Mouse (Mus musculus) embryonic facial prominence, embryonic 14.5 days (tissue): Measurements from ENCODE around the gene Nelfb. TPM values are rescaled to one million over a fixed set of nuclear protein-coding genes. Genes with fewer than 3 reads are reported as not detected.
A peak's percentile ranks its signal among the peaks of the same experiment; 100 is the strongest.

Experiments
- ATAC-seq: fragments of 200-750 bp; cut with Nextera tagmentation; 2 replicates; pipeline ENCODE4 v1.8.0; 2017; ENCODE audit warnings: low read depth, moderate number of reproducible peaks, moderate TSS enrichment
- DNase-seq: peaks from one replicate; pipeline ENCODE4 v3.0.0-alpha.2; 2015; ENCODE audit warnings: low spot score
- H3K27ac ChIP-seq: fragments of 300-500 bp; sonication (generic); replicated peaks from 2 replicates; pipeline ENCODE4 v1.5.1; 2014; ENCODE audit warnings: low read depth, mild to moderate bottlenecking, low read length, moderate library complexity
- H3K27me3 ChIP-seq: fragments of 300-500 bp; sonication (generic); replicated peaks from 2 replicates; pipeline ENCODE4 v1.6.1; 2014; ENCODE audit warnings: low read length; ENCODE audit not compliant: control insufficient read depth, insufficient read depth
- H3K36me3 ChIP-seq: fragments of 300-500 bp; sonication (generic); 2 replicates; pipeline ENCODE4 v1.6.1; 2014; ENCODE audit warnings: low read length, mixed read lengths; ENCODE audit not compliant: control insufficient read depth, insufficient read depth
- H3K4me1 ChIP-seq: fragments of 300-500 bp; sonication (generic); 2 replicates; pipeline ENCODE4 v1.6.1; 2014; ENCODE audit warnings: antibody characterized with exemption, low read length; ENCODE audit not compliant: control insufficient read depth, insufficient read depth
- H3K4me2 ChIP-seq: fragments of 300-500 bp; sonication (generic); 2 replicates; pipeline ENCODE4 v1.6.1; 2014; ENCODE audit warnings: low read depth, mild to moderate bottlenecking, low read length, moderate library complexity, mixed read lengths
- H3K4me3 ChIP-seq: fragments of 300-500 bp; sonication (generic); 2 replicates; pipeline ENCODE4 v1.5.1; 2014; ENCODE audit warnings: low read depth, mild to moderate bottlenecking, low read length
- H3K9ac ChIP-seq: fragments of 300-500 bp; sonication (generic); 2 replicates; pipeline ENCODE4 v1.6.1; 2014; ENCODE audit warnings: low read depth, mild to moderate bottlenecking, low read length, moderate library complexity, mixed read lengths
- H3K9me3 ChIP-seq: fragments of 300-500 bp; sonication (generic); 2 replicates; pipeline ENCODE4 v1.6.1; 2016; ENCODE audit warnings: low read length; ENCODE audit not compliant: control insufficient read depth
- WGBS: fragments of 180-500 bp; shearing (Covaris S2); extraction: QIAGEN DNeasy Blood & Tissue Kit; methylation state at CpG from one replicate; pipeline ENCODE4 v1.1.7; 2014; 5-methylcytosine and 5-hydroxymethylcytosine counted together
- polyA plus RNA-seq: library from polyadenylated mRNA; unstranded; fragments of >200 nt; fragmentation: Nextera tagmentation; extraction: Ambion mirVana; gene quantifications from 2 replicates; pipeline ENCODE4 v1.2.1, GENCODE M21; 2014

The Nelfb gene
- polyA plus RNA-seq, 1 experiment from 2014 or later = 76.8 TPM

DNA sequence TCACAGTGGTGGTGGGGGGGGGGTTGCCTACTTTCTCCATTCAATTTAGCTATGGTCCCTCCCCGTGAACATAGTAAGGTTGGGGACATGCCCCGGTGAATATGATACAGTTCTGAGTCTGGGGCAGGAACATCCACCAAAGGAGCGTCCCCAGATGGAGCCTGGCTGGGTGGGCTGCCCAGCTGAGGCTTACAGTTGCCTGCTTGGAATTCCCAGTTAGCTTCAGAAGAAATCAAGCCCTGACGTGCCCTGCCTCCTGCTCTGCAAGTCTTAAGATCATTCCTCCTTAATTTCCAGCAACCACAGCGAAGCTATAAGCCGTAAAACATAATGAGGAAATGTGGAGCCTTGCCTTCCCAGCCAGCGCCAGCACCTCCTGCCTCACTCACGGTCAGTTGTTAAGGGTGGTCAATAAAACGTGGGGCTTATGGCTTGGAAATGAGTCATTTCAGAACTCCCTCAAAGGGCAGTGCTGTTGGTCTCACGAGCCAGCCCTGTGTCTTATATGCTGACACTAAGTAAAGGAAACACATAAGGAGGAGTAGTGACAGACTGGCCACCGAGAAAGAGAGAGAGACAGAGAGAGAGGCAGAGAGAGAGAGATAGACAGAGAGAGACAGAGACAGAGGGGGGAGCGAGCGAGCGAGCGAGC lies 31.6 kb downstream of the Nelfb start:
- Histone ChIP-seq H3K9ac (no peak overlapping the region), H3K27me3 (peaks cover 69% of the 10 kb centered on the region), H3K27ac (peak overlapping the region; percentile 13; the same call in 1 of the 2 replicates), H3K4me1 (peaks cover 20% of the 10 kb centered on the region), H3K9me3 (no peaks in the 10 kb centered on the region), H3K4me3 (peak overlapping the region; percentile 57), H3K4me2 (peak overlapping the region; percentile 85), H3K36me3 (no peaks in the 10 kb centered on the region)
- WGBS = 47% methylated on average over 15 of the region's 15 CpGs
- ATAC-seq (no peak), DNase-seq (no peak)

DNA sequence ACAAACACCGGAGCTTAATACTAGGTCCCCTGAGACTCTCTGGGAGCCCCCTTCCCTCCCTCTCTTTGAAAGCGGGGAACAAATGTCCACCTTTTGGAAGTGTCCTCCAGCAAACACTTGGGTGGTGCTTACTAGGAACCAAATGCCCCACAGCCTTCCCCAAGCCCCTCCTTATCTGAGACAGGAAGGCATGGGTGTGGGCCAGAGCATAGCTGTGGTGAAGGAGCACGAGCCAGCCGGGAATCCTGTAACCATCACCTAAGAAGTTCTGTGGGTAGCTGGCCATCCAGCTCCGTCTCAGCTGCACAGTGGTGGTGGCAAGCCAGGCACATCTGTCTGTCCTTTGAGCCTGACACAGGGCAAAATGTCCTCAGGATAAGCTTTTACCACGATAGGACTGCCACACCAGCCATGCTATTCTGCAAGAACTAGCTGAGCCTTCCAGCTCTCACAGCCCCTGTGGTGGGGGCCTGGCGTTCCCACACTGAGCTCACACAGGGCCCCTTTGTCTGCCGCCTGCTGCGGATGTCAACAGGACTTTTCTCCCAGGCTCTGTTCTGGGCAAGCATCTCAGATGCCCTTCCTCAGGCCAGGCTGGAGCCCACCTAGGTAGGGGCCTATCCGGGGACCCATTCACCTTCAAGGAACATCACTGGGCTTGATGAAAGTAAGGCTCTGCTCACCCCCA lies 32.9 kb downstream of the Nelfb start:
- 12% methylated on average over 10 of the region's 10 CpGs for WGBS
- Histone ChIP-seq H3K4me2 (peak overlapping the region; percentile 25), H3K27ac (peak overlapping the region; percentile 58), H3K27me3 (peaks cover 57% of the 10 kb centered on the region), H3K4me3 (no peak overlapping the region), H3K9me3 (no peaks in the 10 kb centered on the region), H3K36me3 (no peaks in the 10 kb centered on the region), H3K4me1 (peaks cover 20% of the 10 kb centered on the region), H3K9ac (0 out of 2 replicates have a peak overlapping the region, but pooled peaks have one; percentile 28)
- ATAC-seq = no peak
- no peak for DNase-seq

DNA sequence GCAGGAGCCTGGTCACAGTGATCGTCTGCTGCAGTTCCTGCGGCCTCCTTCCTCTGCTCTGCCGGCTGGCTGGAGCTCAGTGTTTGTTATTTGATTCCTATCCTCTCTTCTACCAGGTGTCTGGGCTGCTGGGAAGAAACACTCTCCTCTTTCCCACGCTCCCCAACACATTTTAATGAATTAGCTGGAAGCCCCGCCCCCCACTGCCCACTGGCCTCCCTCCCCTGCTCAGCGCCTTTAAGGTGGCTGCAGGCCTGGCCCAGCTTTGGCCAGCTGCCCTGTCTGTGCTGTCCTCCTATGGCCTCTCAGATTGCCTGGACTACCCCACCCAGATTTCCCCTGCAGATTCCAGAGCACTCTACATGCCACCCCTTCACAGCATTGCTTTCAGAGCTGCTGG lies 33.6 kb downstream of the Nelfb start:
- no peak for ATAC-seq

DNA sequence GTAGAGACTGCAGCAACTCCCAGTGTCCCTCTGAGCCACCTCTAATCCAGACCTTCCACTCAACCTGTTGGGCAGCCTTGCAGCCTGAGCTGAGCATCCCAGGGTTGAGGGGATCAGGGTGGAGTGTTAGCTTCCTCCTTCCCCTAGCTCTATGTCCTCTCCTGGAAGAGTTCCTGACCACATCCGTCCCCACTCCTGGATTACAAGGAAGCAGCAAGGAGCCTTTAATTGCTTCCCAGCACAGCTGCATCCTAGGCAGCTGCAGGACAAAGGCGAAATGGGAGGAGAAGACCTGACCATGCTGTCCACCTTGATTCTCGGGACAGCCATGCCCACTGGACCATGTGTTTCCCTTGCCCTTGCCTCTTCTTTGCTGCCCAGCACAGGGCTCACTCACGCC lies 34.2 kb downstream of the Nelfb start:
- Histone ChIP-seq H3K9me3 (no peaks in the 10 kb centered on the region), H3K4me2 (peak overlapping the region; percentile 25; the same call in 1 of the 2 replicates), H3K9ac (peak overlapping the region; percentile 46), H3K27ac (peak overlapping the region; percentile 58; the same call in 1 of the 2 replicates), H3K36me3 (no peaks in the 10 kb centered on the region), H3K4me1 (peaks cover 20% of the 10 kb centered on the region), H3K27me3 (peaks cover 46% of the 10 kb centered on the region), H3K4me3 (no peak overlapping the region)
- DNase-seq (no peak), ATAC-seq (no peak)
- 48% methylated on average over 4 of the region's 4 CpGs for WGBS

More for the DNA sequence above, 33.6 kb downstream of the Nelfb start:
- Histone ChIP-seq H3K4me3 (no peak overlapping the region), H3K9me3 (no peaks in the 10 kb centered on the region), H3K9ac (peak overlapping the region; percentile 46), H3K4me2 (peak overlapping the region; percentile 25; the same call in 1 of the 2 replicates), H3K27me3 (peaks cover 50% of the 10 kb centered on the region), H3K27ac (peak overlapping the region; percentile 58; the same call in 1 of the 2 replicates), H3K36me3 (no peaks in the 10 kb centered on the region), H3K4me1 (peaks cover 20% of the 10 kb centered on the region)
- 7% methylated on average over 5 of the region's 6 CpGs for WGBS
- DNase-seq = peak; percentile 78

DNA sequence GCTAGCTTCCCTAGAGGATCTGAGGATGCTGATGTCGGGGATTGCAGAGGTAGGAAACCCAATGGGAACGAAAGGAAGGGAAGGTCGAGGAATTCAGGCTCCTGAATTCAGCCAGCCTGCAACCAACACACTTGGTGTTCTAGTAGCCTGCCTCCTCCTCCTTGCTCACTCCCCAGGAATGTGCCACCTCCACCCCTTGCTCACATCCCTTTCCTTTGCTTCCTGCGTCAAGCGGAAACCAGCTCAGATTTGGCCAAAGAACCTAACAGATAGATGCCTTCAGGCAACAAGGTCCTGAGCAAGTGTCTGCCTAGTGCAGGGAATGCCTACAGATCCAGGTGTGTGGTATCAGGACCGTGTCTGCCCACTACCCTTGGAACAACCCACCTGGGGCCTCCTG lies 34.7 kb downstream of the Nelfb start:
- no peak overlapping the region for H3K4me3 ChIP-seq
- H3K4me1 ChIP-seq = peaks cover 20% of the 10 kb centered on the region
- WGBS = 60% methylated on average over 6 of the region's 6 CpGs
- no peaks in the 10 kb centered on the region for H3K36me3 ChIP-seq
- DNase-seq = no peak
- peak overlapping the region; percentile 46 for H3K9ac ChIP-seq
- ATAC-seq = no peak
- 0 out of 2 replicates have a peak overlapping the region, but pooled peaks have one; percentile 58 for H3K27ac ChIP-seq
- no peaks in the 10 kb centered on the region for H3K9me3 ChIP-seq
- peaks cover 41% of the 10 kb centered on the region for H3K27me3 ChIP-seq
- no peak overlapping the region for H3K4me2 ChIP-seq

- 77% methylated on average over 4 of the region's 4 CpGs for WGBS
- Histone ChIP-seq H3K4me1 (peaks cover 20% of the 10 kb centered on the region), H3K27me3 (peaks cover 32% of the 10 kb centered on the region)
Observed at GRCm38 (mm10) chr2:25175690-25176078, 35.6 kb downstream of the Nelfb start.

DNA sequence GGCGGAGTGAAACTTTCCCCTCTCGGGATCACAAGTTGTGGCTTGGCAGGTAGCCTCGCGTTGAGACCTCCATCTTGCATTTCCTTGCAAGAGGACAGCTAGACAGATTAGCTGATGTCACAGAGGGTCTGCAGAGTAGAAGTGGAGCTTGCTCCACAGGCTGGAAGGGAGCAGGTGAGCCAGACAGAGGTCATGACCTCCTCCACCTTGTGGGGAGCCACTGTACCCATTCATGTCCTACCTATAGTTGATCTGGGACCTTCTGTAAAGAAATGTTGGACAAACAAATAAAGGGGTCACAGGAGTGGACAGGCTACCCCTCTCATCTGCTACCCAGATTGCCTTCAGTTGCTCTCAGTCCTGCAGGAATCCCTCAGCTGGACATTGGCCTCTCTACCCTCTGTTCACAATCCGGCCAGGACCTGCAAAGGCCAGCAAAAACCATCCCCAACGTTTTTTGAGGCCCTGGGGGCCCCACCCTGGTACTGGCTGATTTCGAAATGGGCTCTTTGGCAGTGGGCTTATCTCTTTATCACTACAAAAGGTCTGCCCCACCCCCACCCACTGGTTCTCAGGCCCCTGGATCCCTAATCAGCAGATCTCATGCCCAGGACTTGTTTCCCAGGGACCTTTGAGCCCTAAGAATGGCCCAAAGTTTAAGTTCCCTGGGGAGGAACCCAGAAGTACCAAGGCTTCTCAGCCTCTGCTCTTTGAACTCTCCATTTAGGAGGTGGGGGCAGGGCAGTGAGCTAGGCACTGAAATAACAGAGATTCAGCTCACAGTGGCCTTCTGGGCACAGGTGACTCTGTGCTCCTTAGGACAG lies 36.2 kb downstream of the Nelfb start:
- no peak overlapping the region for H3K4me2 ChIP-seq
- no peaks in the 10 kb centered on the region for H3K36me3 ChIP-seq
- peaks cover 26% of the 10 kb centered on the region for H3K27me3 ChIP-seq
- H3K4me1 ChIP-seq = peaks cover 20% of the 10 kb centered on the region
- no peak overlapping the region for H3K9ac ChIP-seq
- no peak for DNase-seq
- no peak overlapping the region for H3K4me3 ChIP-seq
- 50% methylated on average over 7 of the region's 7 CpGs for WGBS
- no peak overlapping the region for H3K27ac ChIP-seq
- no peak for ATAC-seq
- H3K9me3 ChIP-seq = no peaks in the 10 kb centered on the region

More at GRCm38 (mm10) chr2:25175690-25176078, 35.6 kb downstream of the Nelfb start:
- no peak overlapping the region for H3K27ac ChIP-seq
- H3K36me3 ChIP-seq = no peaks in the 10 kb centered on the region
- H3K4me3 ChIP-seq = no peak overlapping the region
- DNase-seq (no peak), ATAC-seq (no peak)
- no peak overlapping the region for H3K4me2 ChIP-seq
- H3K9ac ChIP-seq = no peak overlapping the region; the same call in 1 of the 2 replicates
- H3K9me3 ChIP-seq = no peaks in the 10 kb centered on the region

GRCm38 (mm10) chr2:25173821-25174220 lies 37.5 kb downstream of the Nelfb start:
- Histone ChIP-seq H3K27ac (no peak overlapping the region), H3K4me1 (peaks cover 20% of the 10 kb centered on the region), H3K36me3 (no peaks in the 10 kb centered on the region), H3K9ac (no peak overlapping the region), H3K9me3 (no peaks in the 10 kb centered on the region), H3K27me3 (peaks cover 16% of the 10 kb centered on the region), H3K4me3 (no peak overlapping the region), H3K4me2 (no peak overlapping the region)
- ATAC-seq (no peak), DNase-seq (no peak)
- WGBS = 85% methylated on average over 4 of the region's 4 CpGs
